Mouse (Mus musculus) megakaryocyte progenitor cell, adult 5-6 weeks (primary cell): ENCODE results near the gene Timm44. TPM values are rescaled to one million over a fixed set of nuclear protein-coding genes. Genes with fewer than 3 reads are reported as not detected.
A peak's percentile ranks its signal among the peaks of the same experiment; 100 is the strongest.

Source experiments
- ATAC-seq: replicated peaks from 2 replicates; pipeline ENCODE4 v1.8.0; 2016; ENCODE audit warnings: mild to moderate bottlenecking, moderate TSS enrichment, inconsistent platforms; ENCODE audit not compliant: poor library complexity
- total RNA-seq, 2 experiments: library from RNA; stranded (forward) in 1 of 2; stranded (reverse) in 1 of 2; fragments of 157-497, 149-512 nt in 1 of 2; fragments of 200-1000 nt in 1 of 2; gene quantifications; 2 replicates each; pipeline versions ENCODE4 v1.2.3 to v1.2.4; 2015 to 2017

Gene Timm44
- 65.6 and 89.1 TPM in 2 replicates for total RNA-seq (2015)
- total RNA-seq (2017), result 128 and 146 TPM in 2 replicates

- ATAC-seq, result peak; percentile 99
These were observed at the start of gene Timm44 for GRCm38 (mm10) chr8:4275275-4276110. TSS of gene Timm44 (minus strand) at chr8:4275913.

GRCm38 (mm10) chr8:4324983-4325750, 49.5 kb upstream of the Timm44 start, which contains the start of the genes Ccl25 and Elavl1:
TSS of gene Ccl25 (plus strand) at chr8:4325210.
TSS of gene Elavl1 (minus strand) at chr8:4325413.
- ATAC-seq, result peak; percentile 86

- ATAC-seq, result peak; percentile 6
These were observed 48.8 kb upstream of the Timm44 start for GRCm38 (mm10) chr8:4324525-4324924.

- peak; percentile 7; the same call in 1 of the 2 replicates for ATAC-seq
These were observed 48.2 kb upstream of the Timm44 start for GRCm38 (mm10) chr8:4323917-4324316.

- peak; percentile 54 for ATAC-seq
These were observed 46.8 kb upstream of the Timm44 start for GRCm38 (mm10) chr8:4322470-4322869.

DNA sequence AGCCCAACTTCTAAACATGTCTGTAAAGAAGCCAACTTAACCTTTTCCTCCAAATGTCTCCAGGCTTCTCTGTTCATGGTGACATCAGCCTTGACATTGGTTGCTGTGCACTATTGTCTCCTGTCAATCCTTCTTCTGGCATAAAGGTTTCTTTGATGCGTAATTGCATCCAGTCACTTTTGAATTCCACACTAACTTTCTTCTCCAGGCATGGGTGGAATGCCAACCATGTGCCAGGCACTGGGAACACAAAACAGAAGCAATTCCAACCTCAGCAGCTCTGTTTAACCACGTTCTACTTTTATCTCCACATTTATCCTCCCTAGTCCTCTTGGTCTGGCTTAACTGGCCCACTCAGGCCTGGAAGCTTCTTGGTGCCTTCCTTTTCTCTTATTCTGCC, 45.3 kb upstream of the Timm44 start:
- ATAC-seq, result no peak

GRCm38 (mm10) chr8:4320404-4320803, 44.7 kb upstream of the Timm44 start:
- ATAC-seq, result no peak

GRCm38 (mm10) chr8:4319573-4319872, 43.8 kb upstream of the Timm44 start:
- no peak for ATAC-seq

GRCm38 (mm10) chr8:4318796-4319572, 43.3 kb upstream of the Timm44 start:
- ATAC-seq, result peak; percentile 44

DNA sequence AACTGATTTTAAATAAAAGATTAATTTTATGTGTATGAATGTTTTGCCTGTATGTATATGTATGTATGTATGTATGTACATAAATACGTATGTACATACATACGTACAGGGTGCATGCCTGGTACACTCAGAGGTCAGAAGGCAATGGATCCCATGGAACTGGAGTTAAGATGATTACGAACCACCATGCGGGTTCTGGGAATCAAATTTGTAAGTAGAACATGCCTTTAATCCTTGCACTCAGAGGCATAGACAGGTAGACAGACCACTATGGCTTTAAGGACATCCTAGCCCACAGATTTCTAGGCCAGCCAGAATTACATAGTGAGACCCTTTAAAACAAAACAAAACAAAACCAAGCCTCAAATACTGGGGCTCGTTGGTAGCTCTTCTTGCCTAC, 42.4 kb upstream of the Timm44 start:
- no peak for ATAC-seq

- no peak for ATAC-seq
These were observed 39.1 kb upstream of the Timm44 start for GRCm38 (mm10) chr8:4314852-4315251.

DNA sequence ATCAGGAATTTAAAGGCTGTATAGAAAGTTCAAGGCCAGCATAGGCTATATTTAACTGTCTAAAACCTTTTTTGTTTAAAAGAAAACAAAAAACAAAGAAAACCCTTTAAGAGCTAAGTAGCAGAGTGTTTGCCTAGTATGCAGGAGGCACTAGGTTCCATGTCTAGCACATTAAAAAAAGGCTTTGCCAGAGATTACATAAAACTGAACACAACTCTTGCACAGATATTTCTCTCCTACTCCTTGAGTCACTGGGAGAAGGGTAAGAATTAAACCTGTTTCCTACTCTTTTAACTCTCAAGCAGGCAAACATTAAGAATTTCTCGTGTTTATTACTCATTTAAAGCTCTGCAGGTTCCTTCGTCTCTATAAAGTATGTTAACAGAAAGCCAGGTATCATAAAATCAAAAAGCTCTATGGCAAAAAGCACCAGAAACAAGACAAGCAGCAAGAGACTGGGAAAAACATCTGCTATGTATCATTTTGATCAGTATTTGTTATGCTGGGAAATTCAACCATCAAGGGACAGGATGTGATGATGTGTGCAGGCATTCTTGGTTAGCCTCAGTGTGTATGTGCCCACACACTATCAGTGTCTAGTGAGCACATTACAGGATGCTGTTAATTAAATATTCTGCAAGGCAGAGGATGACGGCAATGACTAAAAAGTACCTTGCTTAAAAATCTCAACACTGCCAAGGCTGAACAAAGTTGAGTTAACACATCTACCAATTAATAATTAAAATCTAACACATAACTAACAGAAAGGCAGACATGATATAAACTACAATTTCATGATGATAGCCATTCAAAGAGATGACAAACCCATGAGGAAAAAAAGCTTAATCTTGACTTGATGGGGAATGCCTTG, 37.8 kb upstream of the Timm44 start:
- ATAC-seq, result no peak

DNA sequence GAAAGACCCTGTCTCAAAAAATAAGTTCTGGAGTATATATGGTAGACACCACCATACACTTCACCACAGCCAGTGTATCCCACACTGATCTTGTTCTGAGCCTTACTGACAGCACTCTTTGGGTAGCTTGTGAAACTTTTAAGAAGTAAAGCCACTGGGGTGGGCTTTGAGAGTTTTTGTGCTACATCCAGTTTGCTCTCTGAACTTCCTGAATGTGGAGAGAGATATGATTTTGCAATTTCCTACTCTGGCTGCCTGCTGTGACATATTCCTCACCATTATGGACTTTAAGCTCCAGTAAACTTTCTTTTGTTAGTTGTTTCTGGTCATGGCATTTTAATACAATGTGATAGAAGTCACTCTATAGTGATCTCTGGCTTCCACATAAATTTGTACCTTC, 36.4 kb upstream of the Timm44 start:
- ATAC-seq, result peak; percentile 88

DNA sequence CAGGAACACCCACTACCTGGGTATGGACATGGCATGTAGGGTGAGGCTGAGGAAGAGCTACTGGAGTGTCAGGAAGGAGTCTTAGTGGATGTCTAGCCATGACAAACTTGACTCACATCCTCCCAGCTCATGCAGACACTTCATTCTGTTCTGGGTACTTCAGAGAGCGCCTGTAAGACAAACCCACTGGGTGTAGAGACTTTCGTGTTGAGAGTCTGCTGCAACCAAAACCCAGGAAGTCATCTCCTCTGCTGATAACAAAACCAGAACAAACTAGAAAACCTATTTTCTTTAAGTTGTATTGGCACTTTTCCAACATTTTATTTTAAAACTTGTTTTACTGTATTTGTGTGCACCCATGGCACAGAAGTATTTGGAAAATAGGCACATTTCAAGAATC, 30.1 kb upstream of the Timm44 start:
- 0 out of 2 replicates have a peak, but pooled peaks have one; percentile 16 for ATAC-seq

DNA sequence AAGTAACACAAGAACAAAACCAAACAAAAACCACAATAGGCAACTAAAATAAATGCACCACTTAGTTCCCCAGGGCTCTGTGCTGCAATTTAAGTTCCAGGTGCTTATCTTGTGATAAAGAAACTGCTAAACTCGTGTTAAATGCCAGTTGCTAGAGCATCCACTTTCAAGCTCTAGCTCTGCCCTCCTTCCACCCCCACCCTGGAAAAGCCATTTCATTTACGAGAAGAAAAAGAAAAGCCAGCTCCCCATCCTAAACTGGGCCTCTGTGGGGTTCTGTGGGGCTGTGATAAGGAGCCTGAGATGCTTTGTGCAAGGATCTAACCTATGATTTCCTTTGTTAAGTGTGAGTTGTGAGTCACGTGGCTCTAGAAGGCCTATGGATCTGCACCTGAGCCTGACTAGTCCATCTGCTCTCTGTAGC, 28.4 kb upstream of the Timm44 start:
- ATAC-seq, result peak; percentile 78

DNA sequence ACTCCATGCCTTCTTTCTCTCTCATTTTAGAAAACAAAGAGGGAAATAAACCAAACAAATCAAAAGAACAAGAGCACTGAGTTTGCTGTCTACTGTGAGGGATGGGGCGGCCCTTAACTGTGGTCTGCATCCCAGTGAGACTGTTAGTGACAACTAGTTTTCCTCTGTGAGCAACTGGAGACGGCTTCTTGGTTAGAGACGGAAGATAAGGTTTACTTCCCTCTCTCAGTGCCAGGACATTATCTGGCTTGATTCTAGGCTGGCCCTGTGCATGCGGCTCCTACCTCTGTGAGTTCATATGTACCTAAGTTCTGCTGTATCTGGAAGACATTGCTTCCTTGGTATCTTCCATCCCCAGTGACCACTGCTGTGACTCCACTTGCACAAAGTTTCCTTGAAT, 22.1 kb upstream of the Timm44 start:
- ATAC-seq, result peak; percentile 36

DNA sequence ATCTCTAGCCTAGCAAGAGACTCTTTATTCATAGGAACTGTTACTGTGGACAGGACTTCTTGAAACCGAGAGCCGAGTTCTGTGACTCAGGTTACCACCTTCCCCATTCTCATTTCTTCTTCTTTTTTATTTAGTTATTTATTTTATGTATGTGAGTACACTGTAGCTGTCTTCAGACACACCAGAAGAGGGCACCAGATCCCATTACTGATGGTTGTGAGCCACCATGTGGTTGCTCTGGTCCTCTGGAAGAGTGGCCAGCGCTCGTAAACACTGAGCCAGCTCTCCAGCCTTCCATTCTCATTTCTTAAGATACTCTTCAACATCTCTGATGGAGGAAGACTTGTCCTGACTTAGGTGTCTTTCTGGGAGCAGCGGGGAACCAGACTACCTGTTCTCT, 17.0 kb upstream of the Timm44 start:
- ATAC-seq, result no peak; the same call in 1 of the 2 replicates

DNA sequence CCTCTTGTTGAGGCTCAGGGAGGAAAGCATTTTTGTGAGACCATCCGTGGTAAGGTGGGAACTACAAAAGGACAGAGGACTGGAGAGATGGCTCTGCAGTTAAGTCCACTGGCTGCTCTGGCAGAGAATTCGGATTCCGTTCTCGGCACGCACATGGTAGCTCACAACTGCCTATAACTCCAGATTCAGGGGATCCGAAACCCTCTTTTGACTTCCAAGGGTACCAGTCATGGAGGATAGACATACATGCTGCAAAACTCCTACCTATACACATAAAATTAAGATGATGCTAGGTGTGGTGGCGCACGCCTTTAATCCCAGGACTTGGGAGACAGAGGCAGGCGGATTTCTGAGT, 375 bp upstream of the Timm44 start:
- ATAC-seq, result no peak

DNA sequence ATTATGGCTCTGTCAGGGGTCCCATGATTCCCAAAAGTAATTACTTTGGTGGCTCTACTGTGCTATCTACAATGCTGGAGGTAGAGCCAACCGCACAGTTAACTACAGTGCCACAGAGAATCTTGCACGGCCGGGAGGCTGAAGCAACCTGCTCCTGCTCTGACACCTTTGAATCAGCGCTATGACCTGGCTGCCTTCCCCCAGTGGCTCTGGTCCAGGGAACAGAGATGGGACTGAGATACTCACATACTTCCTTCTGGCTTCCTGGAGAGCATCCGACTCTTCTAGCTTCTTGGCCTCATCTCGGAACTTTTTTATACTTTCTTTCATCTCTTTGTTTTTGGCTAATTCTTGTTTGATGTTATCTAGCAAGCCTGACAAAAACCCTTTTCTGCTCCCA, 6.1 kb downstream of the Timm44 start:
- no peak for ATAC-seq

DNA sequence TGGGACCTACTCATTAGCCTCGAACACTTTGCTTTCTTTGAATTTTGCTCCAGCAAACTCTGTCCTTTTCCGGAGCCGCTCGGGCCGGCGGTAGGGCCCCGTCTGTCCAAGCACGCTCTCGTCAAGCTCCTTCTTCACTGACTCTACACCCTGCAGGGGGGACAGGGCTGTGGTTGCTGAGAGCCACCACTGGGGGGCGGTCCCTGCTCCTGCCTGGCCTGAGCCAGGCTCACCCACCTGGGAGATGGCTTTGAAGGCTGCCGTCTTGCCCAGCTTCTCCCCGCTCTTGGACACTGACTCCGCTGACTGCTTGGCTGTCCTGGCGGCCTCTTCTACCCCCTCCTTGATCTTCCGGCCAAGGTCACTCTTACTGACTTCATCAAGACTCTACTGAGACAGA, 8.1 kb downstream of the Timm44 start:
- ATAC-seq, result peak; percentile 90
